Comparison of ENCODE assay signal across 25 mouse cellular contexts in genomic region chr13:78500551-78500950, GRCm38 (mm10).
A peak's percentile ranks its signal among the peaks of the same experiment; 100 is the strongest.
DNase-seq lines count a peak whose midpoint lies in the region; ATAC-seq and TF ChIP-seq lines count a peak whose summit lies in the region.
"Had no signal": no experiment of that assay in that cellular context is flagged by ENCODE, and none has a peak within 500 bp of the region (broad histone marks: within the 10 kb centered on the region; RNA-seq: fewer than 3 reads in every experiment).

No protein-coding gene starts in this region.

- no peak overlapping the region for H3K27ac ChIP-seq in forebrain, postnatal 0 days (ENCODE audit: low read depth, low read length)
- no peak overlapping the region for H3K27ac ChIP-seq in forebrain, embryonic 11.5 days (ENCODE audit: low read depth, low read length)
- H3K27ac ChIP-seq in midbrain, embryonic 15.5 days: no peak overlapping the region
- H3K27ac ChIP-seq in liver, embryonic 12.5 days: no peak overlapping the region
- H3K27ac ChIP-seq: embryonic facial prominence, embryonic 10.5 days; embryonic facial prominence, embryonic 15.5 days; hindbrain, embryonic 10.5 days; hindbrain, embryonic 15.5 days; liver, embryonic 13.5 days; midbrain, embryonic 10.5 days; neural tube, embryonic 12.5 days had no signal

- ATAC-seq in forebrain, postnatal 0 days: no peak
- no peak for ATAC-seq in forebrain, embryonic 11.5 days (replicated peaks; ENCODE audit: low FRiP score)
- no peak for ATAC-seq in midbrain, embryonic 15.5 days (replicated peaks)
- no peak for ATAC-seq in liver, embryonic 12.5 days
- ATAC-seq: forebrain, embryonic 16.5 days had no signal

- no peaks in the 10 kb centered on the region for H3K36me3 ChIP-seq in forebrain, postnatal 0 days (ENCODE audit: insufficient read depth)
- no peaks in the 10 kb centered on the region for H3K36me3 ChIP-seq in forebrain, embryonic 11.5 days (ENCODE audit: control insufficient read depth, insufficient read depth, low read length)
- H3K36me3 ChIP-seq in midbrain, embryonic 15.5 days (replicated peaks): no peaks in the 10 kb centered on the region
- no peaks in the 10 kb centered on the region for H3K36me3 ChIP-seq in liver, embryonic 12.5 days
- H3K36me3 ChIP-seq: embryonic facial prominence, embryonic 10.5 days; embryonic facial prominence, embryonic 15.5 days; hindbrain, embryonic 10.5 days; hindbrain, embryonic 15.5 days; liver, embryonic 13.5 days; midbrain, embryonic 10.5 days; neural tube, embryonic 12.5 days had no signal

- H3K27me3 ChIP-seq in forebrain, postnatal 0 days (ENCODE audit: insufficient read depth, low read length): no peaks in the 10 kb centered on the region
- H3K27me3 ChIP-seq in forebrain, embryonic 11.5 days (ENCODE audit: control insufficient read depth, insufficient read depth, low read length): no peaks in the 10 kb centered on the region
- no peaks in the 10 kb centered on the region for H3K27me3 ChIP-seq in midbrain, embryonic 15.5 days (replicated peaks)
- H3K27me3 ChIP-seq in liver, embryonic 12.5 days (replicated peaks): no peaks in the 10 kb centered on the region
- H3K27me3 ChIP-seq: embryonic facial prominence, embryonic 15.5 days; hindbrain, embryonic 15.5 days; liver, embryonic 13.5 days; neural tube, embryonic 12.5 days had no signal

- H3K4me3 ChIP-seq in forebrain, postnatal 0 days (ENCODE audit: low read depth, low read length): no peak overlapping the region
- H3K4me3 ChIP-seq in forebrain, embryonic 11.5 days (ENCODE audit: low read depth, low read length): no peak overlapping the region
- H3K4me3 ChIP-seq in midbrain, embryonic 15.5 days: no peak overlapping the region
- H3K4me3 ChIP-seq in liver, embryonic 12.5 days: no peak overlapping the region
- H3K4me3 ChIP-seq: embryonic facial prominence, embryonic 10.5 days; embryonic facial prominence, embryonic 15.5 days; hindbrain, embryonic 10.5 days; hindbrain, embryonic 15.5 days; liver, embryonic 13.5 days; midbrain, embryonic 10.5 days; myocyte; neural tube, embryonic 12.5 days had no signal

- peak; percentile 23 for DNase-seq in forebrain, postnatal 0 days
- no peak for DNase-seq in forebrain, embryonic 11.5 days (ENCODE audit: low spot score)
- peak; percentile 2 for DNase-seq in kidney, postnatal 4 days
- no peak for DNase-seq in kidney, postnatal 10 days
- peak; percentile 6 for DNase-seq in lung, postnatal 10 days
- DNase-seq: adrenal gland, postnatal 25 days; cerebellum, adult 2 months; heart, postnatal 14 days; kidney, adult 18-20 months; layer of hippocampus, postnatal 36 days; left cerebral cortex, postnatal 4 days; liver, embryonic 13.5 days; lung, embryonic 14.5 days; right cerebral cortex, adult 18-20 months; thymus, postnatal 4 days had no signal

- no peaks in the 10 kb centered on the region for H3K9me3 ChIP-seq in forebrain, postnatal 0 days (ENCODE audit: low read length)
- H3K9me3 ChIP-seq in forebrain, embryonic 11.5 days (ENCODE audit: control insufficient read depth, low read length): no peaks in the 10 kb centered on the region
- H3K9me3 ChIP-seq in midbrain, embryonic 15.5 days: no peaks in the 10 kb centered on the region
- H3K9me3 ChIP-seq in liver, embryonic 12.5 days (replicated peaks): no peaks in the 10 kb centered on the region
- H3K9me3 ChIP-seq: embryonic facial prominence, embryonic 10.5 days; embryonic facial prominence, embryonic 15.5 days; hindbrain, embryonic 10.5 days; hindbrain, embryonic 15.5 days; liver, embryonic 13.5 days; midbrain, embryonic 10.5 days; neural tube, embryonic 12.5 days had no signal

- H3K4me1 ChIP-seq in forebrain, postnatal 0 days (ENCODE audit: insufficient read depth): no peaks in the 10 kb centered on the region
- H3K4me1 ChIP-seq in forebrain, embryonic 11.5 days (replicated peaks; ENCODE audit: control insufficient read depth, insufficient read depth, low read length): no peaks in the 10 kb centered on the region
- H3K4me1 ChIP-seq in midbrain, embryonic 15.5 days: no peaks in the 10 kb centered on the region
- H3K4me1 ChIP-seq in liver, embryonic 12.5 days: no peaks in the 10 kb centered on the region
- H3K4me1 ChIP-seq: embryonic facial prominence, embryonic 10.5 days; embryonic facial prominence, embryonic 15.5 days; hindbrain, embryonic 10.5 days; hindbrain, embryonic 15.5 days; liver, embryonic 13.5 days; midbrain, embryonic 10.5 days; neural tube, embryonic 12.5 days had no signal

- no peak overlapping the region for H3K4me2 ChIP-seq in forebrain, postnatal 0 days (ENCODE audit: low read depth)
- no peak overlapping the region for H3K4me2 ChIP-seq in forebrain, embryonic 11.5 days (ENCODE audit: low read depth, low read length, severe bottlenecking)
- H3K4me2 ChIP-seq in midbrain, embryonic 15.5 days: no peak overlapping the region
- H3K4me2 ChIP-seq in liver, embryonic 12.5 days: no peak overlapping the region
- H3K4me2 ChIP-seq: embryonic facial prominence, embryonic 15.5 days; hindbrain, embryonic 15.5 days; liver, embryonic 13.5 days; lung, embryonic 14.5 days; neural tube, embryonic 12.5 days had no signal

- H3K9ac ChIP-seq in forebrain, postnatal 0 days: no peak overlapping the region
- H3K9ac ChIP-seq in forebrain, embryonic 11.5 days (ENCODE audit: low read length): no peak overlapping the region
- H3K9ac ChIP-seq in midbrain, embryonic 15.5 days: no peak overlapping the region
- no peak overlapping the region for H3K9ac ChIP-seq in liver, embryonic 12.5 days
- H3K9ac ChIP-seq: embryonic facial prominence, embryonic 15.5 days; hindbrain, embryonic 15.5 days; liver, embryonic 13.5 days; lung, embryonic 14.5 days; neural tube, embryonic 12.5 days had no signal

- TF ChIP-seq CTCF in forebrain, postnatal 0 days (IDR thresholded peaks at IDR 0.05; ENCODE audit: low read depth): no peak

- WGBS in forebrain, postnatal 0 days: 64% methylated on average over 7 of the region's 7 CpGs
- WGBS in forebrain, embryonic 11.5 days: 90% methylated on average over 7 of the region's 7 CpGs
- WGBS in midbrain, embryonic 15.5 days: 87% methylated on average over 7 of the region's 7 CpGs
- 75% methylated on average over 7 of the region's 7 CpGs for WGBS in liver, embryonic 12.5 days (ENCODE audit: insufficient replicate concordance)

Comparison
In these comparisons a context has a peak if more than half of its experiments do, and no peak if none do; other contexts are left out.
1. DNase-seq: peak in forebrain, postnatal 0 days (single experiment), kidney, postnatal 4 days (2 of 2) and lung, postnatal 10 days (single experiment); none in forebrain, embryonic 11.5 days (single experiment) and kidney, postnatal 10 days (single experiment).